Mouse (Mus musculus): Measurements from ENCODE around the gene Snhg11. TPM values are rescaled to one million over a fixed set of nuclear protein-coding genes. Genes with fewer than 3 reads are reported as not detected.

Snhg11 gene
- polyA plus RNA-seq, 1 experiment from 2014 or later, result 898 TPM

DNA sequence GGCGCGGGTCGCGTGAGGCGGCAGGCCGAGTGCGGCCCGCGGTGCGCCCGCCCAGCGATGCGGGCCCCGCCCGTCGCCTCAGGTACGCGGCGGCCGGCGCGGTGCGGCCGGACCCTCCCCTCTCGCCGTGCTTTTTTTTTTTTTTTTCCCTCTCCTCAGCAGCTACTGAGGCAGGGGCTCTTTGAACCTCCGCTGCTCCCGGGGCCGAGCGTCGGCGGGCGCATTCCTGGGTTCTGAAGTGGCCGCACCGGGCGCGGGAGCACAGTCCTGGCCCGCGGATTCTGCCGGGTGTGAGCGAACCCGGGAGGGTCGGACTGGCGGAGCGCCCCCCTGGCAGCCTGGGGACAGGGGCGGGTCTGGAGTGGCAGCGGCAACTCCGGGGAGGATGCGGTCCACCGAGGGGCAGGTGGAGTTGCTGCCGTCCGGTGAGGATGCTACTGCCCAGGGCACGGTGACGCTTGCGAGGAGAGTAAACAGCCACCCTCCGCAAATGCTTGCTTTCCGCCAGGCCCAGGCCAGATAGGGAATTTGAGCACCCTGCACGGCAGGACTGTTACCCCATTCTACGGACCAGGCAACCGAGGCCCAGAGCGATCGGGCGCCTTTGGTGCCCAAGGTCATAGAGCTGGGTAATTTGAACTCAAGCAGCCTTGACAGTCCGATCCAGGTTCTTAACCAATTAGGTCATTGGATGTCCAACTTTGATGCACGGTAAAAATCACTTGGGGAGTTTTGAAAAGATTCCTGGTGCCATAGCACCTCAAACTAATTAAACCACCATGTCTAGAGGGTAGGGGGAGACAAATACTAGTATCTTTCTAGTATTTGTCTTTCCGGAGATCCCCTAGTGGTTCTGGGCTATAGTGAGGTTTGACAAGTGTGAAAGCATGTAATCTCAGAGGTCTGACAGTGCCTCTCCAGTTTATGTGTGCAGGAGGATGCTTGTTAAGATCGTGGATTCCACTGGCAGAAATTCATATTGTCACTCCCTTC is 34.9 kb downstream of the Snhg11 start:
- peak overlapping the region; percentile 89 for H3K4me2 ChIP-seq

DNA sequence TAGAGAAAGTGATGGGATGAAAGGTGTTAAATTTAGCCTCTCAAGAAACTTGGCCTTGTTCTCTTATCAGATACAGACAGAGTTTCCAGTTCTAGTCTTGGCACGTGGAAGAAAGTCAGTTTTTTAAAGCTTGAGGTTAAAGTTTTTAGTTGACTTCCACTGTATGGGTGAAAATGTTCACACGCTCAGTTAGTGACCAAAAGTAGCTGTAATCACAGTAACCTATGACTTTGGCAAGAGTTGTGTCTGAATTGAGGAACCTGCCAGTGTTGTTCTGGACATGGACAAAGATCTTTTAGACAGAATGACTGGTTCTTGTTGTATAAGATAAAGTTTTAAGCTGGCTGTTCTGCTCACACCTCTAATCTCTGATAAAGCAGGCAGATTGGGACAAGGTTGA is 37.8 kb downstream of the Snhg11 start:
- Histone ChIP-seq H3K27me3 (no peaks in the 10 kb centered on the region), H3K9ac (no peak overlapping the region), H3K27ac (replicated peaks) (no peak overlapping the region), H3K36me3 (no peaks in the 10 kb centered on the region), H3K4me3 (no peak overlapping the region), H3K4me1 (replicated peaks) (peaks cover 35% of the 10 kb centered on the region), H3K9me3 (no peaks in the 10 kb centered on the region), H3K4me2 (no peak overlapping the region)
- 93% methylated on average over 2 of the region's 2 CpGs for WGBS
- no peak for ATAC-seq (ENCODE audit: low FRiP score, low read depth)

More for the DNA sequence above, 34.9 kb downstream of the Snhg11 start:
- WGBS, result 2% methylated on average over 43 of the region's 67 CpGs
- Histone ChIP-seq H3K4me1 (replicated peaks) (peaks cover 35% of the 10 kb centered on the region), H3K27ac (replicated peaks) (peak overlapping the region; percentile 91), H3K36me3 (no peaks in the 10 kb centered on the region), H3K27me3 (no peaks in the 10 kb centered on the region), H3K4me3 (peak overlapping the region; percentile 89), H3K9ac (peak overlapping the region; percentile 89), H3K9me3 (no peaks in the 10 kb centered on the region)
- ATAC-seq (ENCODE audit: low FRiP score, low read depth), result peak; percentile 67

DNA sequence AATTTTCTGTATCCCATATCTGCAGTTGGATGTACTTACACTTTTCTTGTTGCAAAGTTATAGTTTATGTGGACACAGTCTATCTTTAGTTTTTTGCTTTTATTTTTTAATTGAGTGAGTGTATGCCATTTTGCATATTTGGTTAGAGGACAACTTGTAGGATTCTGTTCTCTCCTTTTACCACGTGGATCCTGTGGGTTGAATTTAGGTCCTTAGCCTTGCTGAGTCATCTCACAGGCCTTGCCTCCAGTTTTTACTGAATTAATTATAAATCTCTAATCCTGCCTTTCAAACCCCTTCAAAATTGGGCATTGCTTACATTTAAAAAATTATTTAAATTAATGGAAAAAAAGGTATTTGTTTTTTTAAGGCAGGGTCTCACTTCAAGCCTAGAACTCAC is 40.4 kb downstream of the Snhg11 start:
- H3K9ac ChIP-seq, result no peak overlapping the region
- H3K36me3 ChIP-seq, result no peaks in the 10 kb centered on the region
- no peak for ATAC-seq (ENCODE audit: low FRiP score, low read depth)
- no peak overlapping the region for H3K4me2 ChIP-seq
- no peak overlapping the region for H3K4me3 ChIP-seq
- H3K27me3 ChIP-seq, result no peaks in the 10 kb centered on the region
- peaks cover 26% of the 10 kb centered on the region for H3K4me1 ChIP-seq (replicated peaks)
- WGBS, result 75% methylated on average over 1 of the region's 1 CpGs
- no peaks in the 10 kb centered on the region for H3K9me3 ChIP-seq
- H3K27ac ChIP-seq (replicated peaks), result no peak overlapping the region

DNA sequence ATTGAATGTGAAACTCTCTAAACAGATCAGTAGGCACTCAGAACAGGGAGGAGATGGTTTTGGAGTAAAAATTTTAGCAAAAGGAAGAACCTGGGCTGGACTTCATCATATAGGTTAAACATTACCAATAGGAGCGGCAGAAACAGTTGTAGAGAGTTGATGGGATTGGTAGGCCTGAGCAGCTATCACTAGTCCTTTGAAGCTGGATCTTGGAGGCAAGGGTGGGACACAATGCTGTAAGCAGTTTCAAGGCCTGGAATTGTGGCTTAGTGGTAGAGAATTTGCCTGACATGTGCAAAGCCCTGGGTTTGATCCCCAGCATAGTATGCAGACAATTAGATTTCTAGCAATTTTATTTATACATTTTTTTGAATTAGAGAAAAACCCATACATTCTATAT is 43.2 kb downstream of the Snhg11 start:
- H3K9ac ChIP-seq, result no peak overlapping the region
- H3K27ac ChIP-seq (replicated peaks), result no peak overlapping the region
- no peak overlapping the region for H3K4me3 ChIP-seq
- 92% methylated on average over 1 of the region's 1 CpGs for WGBS
- H3K4me1 ChIP-seq (replicated peaks), result 0 out of 2 replicates have a peak, but pooled peaks cover under 1% of the 10 kb centered on the region
- peaks cover under 1% of the 10 kb centered on the region for H3K36me3 ChIP-seq
- no peaks in the 10 kb centered on the region for H3K27me3 ChIP-seq
- no peak overlapping the region for H3K4me2 ChIP-seq
- no peaks in the 10 kb centered on the region for H3K9me3 ChIP-seq
- no peak for ATAC-seq (ENCODE audit: low FRiP score, low read depth)

Other genes starting within 250 kb of the Snhg11 start
- gene Tgm2, start 229.2 kb upstream of the Snhg11 start, polyA plus RNA-seq (2015; fragmentation: Nextera tagmentation; extraction: Ambion mirVana), result 8.6 and 10.8 TPM in 2 replicates
- gene D630003M21Rik, start 146.4 kb upstream of the Snhg11 start, polyA plus RNA-seq (2015; fragmentation: Nextera tagmentation; extraction: Ambion mirVana), result 1.8 and 2.4 TPM in 2 replicates
- not detected in 2 replicates for gene Bpi, start 117.5 kb upstream of the Snhg11 start, polyA plus RNA-seq (2015; fragmentation: Nextera tagmentation; extraction: Ambion mirVana)
- 5.4 and 6.8 TPM in 2 replicates for gene Lbp, start 69.1 kb upstream of the Snhg11 start, polyA plus RNA-seq (2015; fragmentation: Nextera tagmentation; extraction: Ambion mirVana)
- gene Ralgapb, start 34.2 kb downstream of the Snhg11 start, polyA plus RNA-seq (2015; fragmentation: Nextera tagmentation; extraction: Ambion mirVana), result 25.1 and 26.3 TPM in 2 replicates
- not detected in 2 replicates for gene Adig, start 127.0 kb downstream of the Snhg11 start, polyA plus RNA-seq (2015; fragmentation: Nextera tagmentation; extraction: Ambion mirVana)
- 0.88 and 0.93 TPM in 2 replicates for gene Arhgap40, start 137.2 kb downstream of the Snhg11 start, polyA plus RNA-seq (2015; fragmentation: Nextera tagmentation; extraction: Ambion mirVana)
- gene Slc32a1, start 235.1 kb downstream of the Snhg11 start, polyA plus RNA-seq (2015; fragmentation: Nextera tagmentation; extraction: Ambion mirVana), result 11.6 and 13.2 TPM in 2 replicates
- 12.0 and 13.1 TPM in 2 replicates for gene Actr5, start 249.2 kb downstream of the Snhg11 start, polyA plus RNA-seq (2015; fragmentation: Nextera tagmentation; extraction: Ambion mirVana)

Measured in hindbrain, embryonic 15.5 days (tissue).